Mouse (Mus musculus) limb, embryonic 13.5 days (tissue): ENCODE measurements around the gene Fancg. TPM values are rescaled to one million over a fixed set of nuclear protein-coding genes. Genes with fewer than 3 reads are reported as not detected.
"Not testable (repeated sequence)": the region's sequence is repeated elsewhere in the genome, so short reads cannot be mapped to it uniquely, and the experiment has no call there.

Experiments
- ATAC-seq: fragments of 200-750 bp; cut with Nextera tagmentation; 2 replicates; pipeline ENCODE4 v1.8.0; 2017; ENCODE audit warnings: low read depth, moderate number of reproducible peaks, moderate TSS enrichment; ENCODE audit not compliant: low FRiP score
- H3K27ac ChIP-seq: fragments of 300-500 bp; sonication (generic); 2 replicates; pipeline ENCODE4 v1.5.1; 2015; ENCODE audit warnings: inconsistent platforms, mild to moderate bottlenecking, moderate library complexity
- H3K27me3 ChIP-seq: fragments of 300-500 bp; sonication (generic); 2 replicates; pipeline ENCODE4 v1.6.1; 2015; ENCODE audit warnings: mild to moderate bottlenecking, inconsistent platforms
- H3K36me3 ChIP-seq: fragments of 300-500 bp; sonication (generic); 2 replicates; pipeline ENCODE4 v1.6.1; 2015; ENCODE audit warnings: inconsistent platforms, mild to moderate bottlenecking, moderate library complexity
- H3K4me1 ChIP-seq: fragments of 300-500 bp; sonication (generic); 2 replicates; pipeline ENCODE4 v1.6.1; 2015; ENCODE audit warnings: inconsistent platforms
- H3K4me2 ChIP-seq: fragments of 300-500 bp; sonication (generic); replicated peaks from 2 replicates; pipeline ENCODE4 v1.6.1; 2015; ENCODE audit warnings: inconsistent platforms, mild to moderate bottlenecking, moderate library complexity
- H3K4me3 ChIP-seq: fragments of 300-500 bp; sonication (generic); 2 replicates; pipeline ENCODE4 v1.5.1; 2015; ENCODE audit warnings: moderate library complexity, mild to moderate bottlenecking, inconsistent platforms
- H3K9ac ChIP-seq: fragments of 300-500 bp; sonication (generic); 2 replicates; pipeline ENCODE4 v1.6.1; 2015; ENCODE audit warnings: mild to moderate bottlenecking, inconsistent platforms
- H3K9me3 ChIP-seq: fragments of 300-500 bp; sonication (generic); 2 replicates; pipeline ENCODE4 v1.6.1; 2016; ENCODE audit warnings: inconsistent platforms
- WGBS: fragments of 180-500 bp; shearing (Covaris S2); methylation state at CpG from one replicate; pipeline ENCODE4 v1.1.7; 2015; 5-methylcytosine and 5-hydroxymethylcytosine counted together
- polyA plus RNA-seq: library from polyadenylated mRNA; unstranded; fragments of >200 nt; fragmentation: Nextera tagmentation; extraction: Ambion mirVana; gene quantifications from 2 replicates; pipeline ENCODE4 v1.2.1, GENCODE M21; 2015

Fancg gene
- polyA plus RNA-seq, 1 experiment from 2014 or later = 19.5 TPM

DNA sequence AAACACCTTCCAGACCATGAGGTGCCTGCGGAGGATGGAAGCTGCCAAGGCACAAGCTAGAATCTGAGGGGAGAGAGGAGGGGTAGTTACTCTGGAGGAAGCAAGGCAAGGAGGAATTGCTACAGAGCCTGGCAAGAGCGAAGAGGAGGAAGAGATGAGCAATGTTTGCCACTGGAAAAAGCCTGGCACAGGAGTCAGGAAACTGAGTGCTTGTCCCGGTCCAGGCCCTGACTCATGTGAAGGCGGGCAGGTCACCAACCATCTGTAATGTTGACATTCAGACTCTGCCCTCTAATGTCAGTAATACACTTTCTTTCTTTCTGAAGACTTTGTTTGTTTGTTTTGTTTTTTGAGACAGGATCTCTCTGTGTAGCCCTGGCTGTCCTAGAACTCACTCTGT lies 7.8 kb upstream of the Fancg start:
- no peak for ATAC-seq
- H3K27me3 ChIP-seq = no peaks in the 10 kb centered on the region
- H3K4me1 ChIP-seq = no peaks in the 10 kb centered on the region
- no peak overlapping the region for H3K4me2 ChIP-seq
- peaks cover 65% of the 10 kb centered on the region for H3K36me3 ChIP-seq
- H3K9ac ChIP-seq = no peak overlapping the region
- H3K4me3 ChIP-seq = no peak overlapping the region
- WGBS = 88% methylated on average over 4 of the region's 4 CpGs
- H3K9me3 ChIP-seq = no peaks in the 10 kb centered on the region
- H3K27ac ChIP-seq = no peak overlapping the region

DNA sequence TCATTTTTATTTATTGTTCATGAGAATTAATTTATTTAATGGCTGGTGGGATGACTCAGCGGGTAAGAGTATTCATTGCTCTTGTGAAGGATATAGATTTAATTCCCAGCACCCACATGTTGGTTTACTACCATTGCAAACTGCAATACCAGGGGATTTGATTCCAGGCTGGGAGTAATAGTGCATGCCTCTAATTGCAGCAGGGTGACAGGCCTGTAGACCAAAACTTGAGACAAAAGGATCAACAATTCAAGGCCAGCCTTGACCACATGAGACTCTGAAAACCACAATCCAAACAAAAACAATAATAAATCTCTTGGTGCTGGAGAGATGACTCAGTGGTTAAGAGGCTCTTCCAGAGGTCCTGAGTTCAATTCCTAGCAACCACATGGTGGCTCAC lies 1.8 kb upstream of the Fancg start:
- H3K4me1 ChIP-seq = peaks cover 14% of the 10 kb centered on the region; the same call in 1 of the 2 replicates
- H3K9me3 ChIP-seq = no peaks in the 10 kb centered on the region
- no peak overlapping the region for H3K9ac ChIP-seq
- no peak overlapping the region for H3K4me3 ChIP-seq
- H3K36me3 ChIP-seq = peaks cover 5% of the 10 kb centered on the region
- ATAC-seq = no peak
- no peaks in the 10 kb centered on the region for H3K27me3 ChIP-seq
- 96% methylated on average over 1 of the region's 1 CpGs for WGBS
- no peak overlapping the region for H3K27ac ChIP-seq
- no peak overlapping the region for H3K4me2 ChIP-seq

DNA sequence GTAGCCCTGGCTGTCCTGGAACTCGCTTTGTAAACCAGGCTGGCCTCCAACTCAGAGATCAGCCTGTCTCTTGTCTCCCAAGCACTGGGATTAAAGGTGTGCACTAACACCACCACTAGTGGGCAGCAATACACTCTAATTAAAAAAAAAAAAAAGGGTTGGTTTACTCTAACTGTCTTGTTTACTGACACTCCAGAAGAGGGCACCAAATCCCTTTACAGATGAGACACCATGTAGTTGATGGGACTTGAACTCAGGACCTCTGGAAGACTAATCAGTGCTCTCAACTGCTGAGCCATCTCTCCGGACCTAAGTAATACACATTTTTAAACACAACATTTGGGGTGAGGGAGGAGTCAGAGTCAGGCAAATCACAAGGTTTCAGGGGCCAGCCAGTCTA lies 4.5 kb downstream of the Fancg start:
- Histone ChIP-seq H3K4me3 (no peak overlapping the region), H3K4me1 (peaks cover 14% of the 10 kb centered on the region; the same call in 1 of the 2 replicates), H3K27ac (no peak overlapping the region), H3K9me3 (no peaks in the 10 kb centered on the region), H3K9ac (no peak overlapping the region), H3K36me3 (peaks cover 15% of the 10 kb centered on the region), H3K4me2 (no peak overlapping the region), H3K27me3 (no peaks in the 10 kb centered on the region)
- 61% methylated on average over 2 of the region's 2 CpGs for WGBS
- no peak for ATAC-seq

DNA sequence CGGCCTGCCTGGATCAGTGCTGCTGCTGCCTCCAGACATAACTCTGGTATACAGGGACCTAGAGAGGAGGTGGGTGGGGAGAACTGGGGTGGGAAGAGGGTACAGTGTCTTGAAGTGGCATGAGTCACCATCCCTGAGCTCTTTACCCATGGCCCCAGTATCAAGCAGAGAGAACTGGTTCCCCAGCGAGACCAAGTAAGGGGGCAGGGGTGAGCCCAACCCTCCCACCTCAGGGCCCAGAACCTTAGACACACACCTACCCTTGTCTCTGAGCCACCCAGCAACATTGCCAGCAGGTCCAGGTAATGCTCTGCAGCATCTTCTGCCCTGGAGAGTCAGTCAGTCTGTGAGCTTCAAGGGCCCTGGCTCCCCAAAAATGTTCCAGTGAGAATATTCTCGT lies 5.4 kb downstream of the Fancg start:
- no peak overlapping the region for H3K27ac ChIP-seq
- H3K4me3 ChIP-seq = no peak overlapping the region
- H3K4me1 ChIP-seq = peaks cover 14% of the 10 kb centered on the region; the same call in 1 of the 2 replicates
- H3K27me3 ChIP-seq = no peaks in the 10 kb centered on the region
- 85% methylated on average over 3 of the region's 3 CpGs for WGBS
- no peak overlapping the region for H3K9ac ChIP-seq
- H3K4me2 ChIP-seq = no peak overlapping the region
- no peak for ATAC-seq
- H3K9me3 ChIP-seq = no peaks in the 10 kb centered on the region
- peaks cover 15% of the 10 kb centered on the region for H3K36me3 ChIP-seq

DNA sequence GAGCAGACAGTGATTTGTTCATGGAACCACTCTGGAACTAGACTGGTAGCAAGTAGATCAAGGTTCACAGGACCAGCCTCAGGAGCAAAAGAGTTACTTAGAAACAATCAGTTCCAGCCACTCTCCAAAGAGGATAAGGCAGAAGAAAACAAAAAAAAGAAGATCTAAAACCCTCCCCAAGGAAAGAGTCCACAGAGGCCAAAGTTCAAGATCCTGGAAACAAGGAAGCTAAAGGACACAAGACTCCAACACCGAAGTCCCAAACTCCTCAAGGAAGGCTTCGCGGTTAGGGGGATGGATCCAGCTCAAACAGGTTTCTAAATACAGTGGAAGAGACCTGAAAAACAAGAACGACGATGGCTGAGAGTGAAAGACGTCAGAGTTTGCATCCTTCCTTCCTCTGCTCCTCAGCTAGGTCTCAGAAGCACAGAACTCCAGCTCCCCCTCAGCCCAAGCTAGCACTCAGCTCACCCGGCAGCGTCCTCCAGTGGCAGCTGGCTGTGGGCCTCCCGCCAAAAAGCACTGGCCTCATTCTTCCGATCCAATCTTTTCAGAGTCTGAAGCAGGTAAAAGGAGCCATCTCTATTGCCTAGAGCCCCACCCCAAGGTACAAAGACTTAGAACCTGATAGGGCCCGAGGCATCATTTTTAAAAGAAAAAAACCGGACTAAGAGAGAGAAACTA lies 7.4 kb downstream of the Fancg start:
- ATAC-seq = no peak
- Histone ChIP-seq H3K27ac (no peak overlapping the region), H3K27me3 (no peaks in the 10 kb centered on the region), H3K4me3 (no peak overlapping the region), H3K36me3 (peaks cover 15% of the 10 kb centered on the region), H3K9ac (no peak overlapping the region), H3K4me2 (no peak overlapping the region), H3K4me1 (peaks cover 13% of the 10 kb centered on the region), H3K9me3 (no peaks in the 10 kb centered on the region)
- WGBS = 79% methylated on average over 12 of the region's 12 CpGs

DNA sequence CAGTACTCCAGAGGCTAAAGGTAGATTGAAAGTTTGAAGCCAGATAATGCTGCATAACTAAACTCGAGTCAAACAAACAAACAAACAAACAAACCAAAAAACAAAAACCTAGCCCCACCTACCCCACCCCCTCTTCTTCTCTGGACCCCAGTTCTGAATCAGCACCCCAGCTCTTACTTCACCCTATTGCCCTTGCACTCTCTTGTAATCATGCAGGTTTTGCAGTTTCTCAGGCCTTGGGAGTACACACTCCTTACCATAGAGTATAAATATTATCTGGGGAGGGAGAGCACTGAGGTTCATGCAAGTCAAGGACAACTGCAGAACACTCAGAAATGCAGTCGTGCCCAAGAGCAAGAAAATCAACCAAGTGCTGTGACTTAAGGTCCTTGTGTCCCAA lies 9.0 kb downstream of the Fancg start:
- H3K9me3 ChIP-seq = no peaks in the 10 kb centered on the region
- 87% methylated on average over 2 of the region's 2 CpGs for WGBS
- H3K9ac ChIP-seq = no peak overlapping the region
- no peak overlapping the region for H3K4me3 ChIP-seq
- H3K4me1 ChIP-seq = peaks cover 23% of the 10 kb centered on the region
- peak overlapping the region; percentile 84; the same call in 1 of the 2 replicates for H3K27ac ChIP-seq
- no peaks in the 10 kb centered on the region for H3K27me3 ChIP-seq
- peaks cover 18% of the 10 kb centered on the region; the same call in 1 of the 2 replicates for H3K36me3 ChIP-seq
- H3K4me2 ChIP-seq = no peak overlapping the region
- no peak for ATAC-seq

DNA sequence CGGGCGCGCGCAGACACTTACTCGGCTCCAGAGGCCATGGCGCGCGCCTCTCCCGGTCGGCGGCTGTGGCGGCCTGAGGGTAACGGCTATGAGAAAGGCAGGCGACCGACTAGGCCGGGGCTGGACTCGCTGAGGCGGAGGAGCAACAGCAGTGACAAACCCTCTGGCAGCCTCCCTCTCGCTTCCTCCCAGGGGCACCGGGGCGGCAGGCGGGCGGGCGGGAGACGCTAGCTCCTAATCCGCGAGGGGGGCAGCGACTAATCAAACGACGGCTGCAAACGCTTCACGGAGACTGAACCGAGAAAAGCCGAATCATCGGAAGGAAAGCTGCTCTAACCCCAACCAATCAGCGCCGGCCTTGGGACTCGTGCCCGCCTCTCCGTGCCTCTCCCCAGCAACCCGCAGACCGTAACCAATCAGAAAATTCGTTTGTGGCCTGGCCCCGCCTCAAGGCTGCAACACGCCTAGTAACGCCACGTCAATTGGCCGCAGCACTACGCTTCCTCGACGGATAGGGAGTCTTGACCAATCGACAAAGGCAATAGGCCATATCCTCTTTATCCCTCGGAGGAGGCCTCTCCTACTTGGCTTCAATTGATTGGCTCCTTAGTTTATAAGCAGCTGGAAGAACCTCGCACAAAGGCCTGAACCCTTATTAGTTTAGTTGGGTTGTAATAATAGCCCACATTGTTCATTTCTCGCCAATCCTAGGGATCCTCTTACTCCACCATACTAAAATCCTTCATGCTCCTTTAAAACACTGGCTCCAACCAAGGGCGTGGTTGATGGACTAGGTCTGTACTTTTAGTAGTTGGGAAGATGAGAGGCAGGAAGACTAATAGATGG lies 9.9 kb downstream of the Fancg start, which contains the start of gene Vcp:
Vcp (minus strand) TSS at position 367 of the 846 bp plus-strand sequence.
- peak; percentile 99 for ATAC-seq
- Histone ChIP-seq H3K4me1 (peaks cover 23% of the 10 kb centered on the region), H3K4me2 (peak within 1 kb of the TSS; percentile 92), H3K4me3 (peak within 1 kb of the TSS; percentile 97), H3K27ac (peak within 1 kb of the TSS; percentile 99), H3K9ac (peak within 1 kb of the TSS; percentile 98), H3K36me3 (peaks cover 27% of the 10 kb centered on the region)
- H3K27me3 ChIP-seq, H3K9me3 ChIP-seq: not testable (repeated sequence)
- under 1% methylated on average over 50 of the region's 56 CpGs for WGBS

DNA sequence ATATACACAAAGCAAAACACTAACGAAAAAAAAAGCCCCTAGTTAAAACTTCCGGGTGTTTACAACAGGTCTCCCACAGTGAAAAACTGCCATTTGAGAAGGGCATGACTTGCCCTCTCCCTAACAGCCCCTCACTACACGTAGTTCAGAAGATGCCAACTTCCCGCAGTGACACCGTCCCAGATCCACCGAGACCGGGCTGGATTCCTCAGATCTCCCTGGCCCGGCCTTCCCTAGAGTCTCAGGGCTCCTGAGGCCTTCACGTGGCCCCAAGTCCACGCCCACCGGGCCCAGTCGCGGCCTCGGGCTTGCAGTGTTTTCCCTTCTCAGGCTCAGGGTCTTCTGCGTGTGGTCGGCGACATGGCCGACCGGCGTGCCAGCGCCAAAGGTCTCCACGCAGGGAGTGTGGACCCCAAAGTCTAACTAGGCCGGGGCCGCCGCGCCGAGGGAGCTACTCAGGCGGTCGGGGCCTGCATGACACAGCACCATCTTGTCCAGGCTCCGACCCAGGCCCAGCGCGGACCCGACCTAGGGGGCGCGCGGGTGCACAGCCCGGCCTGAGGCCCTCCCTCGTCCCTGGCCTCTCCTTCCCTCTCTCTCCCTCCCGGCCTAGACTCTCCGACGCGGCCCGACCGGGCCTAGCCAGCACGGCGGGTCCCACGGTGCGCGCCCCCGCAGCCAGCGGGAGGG lies 10.7 kb downstream of the Fancg start:
- Histone ChIP-seq H3K9ac (peak overlapping the region; percentile 98), H3K36me3 (peaks cover 35% of the 10 kb centered on the region), H3K9me3 (no peaks in the 10 kb centered on the region), H3K4me1 (peaks cover 23% of the 10 kb centered on the region), H3K4me3 (peak overlapping the region; percentile 97), H3K4me2 (peak overlapping the region; percentile 92), H3K27ac (peak overlapping the region; percentile 99), H3K27me3 (no peaks in the 10 kb centered on the region)
- peak; percentile 79 for ATAC-seq
- under 1% methylated on average over 42 of the region's 51 CpGs for WGBS

DNA sequence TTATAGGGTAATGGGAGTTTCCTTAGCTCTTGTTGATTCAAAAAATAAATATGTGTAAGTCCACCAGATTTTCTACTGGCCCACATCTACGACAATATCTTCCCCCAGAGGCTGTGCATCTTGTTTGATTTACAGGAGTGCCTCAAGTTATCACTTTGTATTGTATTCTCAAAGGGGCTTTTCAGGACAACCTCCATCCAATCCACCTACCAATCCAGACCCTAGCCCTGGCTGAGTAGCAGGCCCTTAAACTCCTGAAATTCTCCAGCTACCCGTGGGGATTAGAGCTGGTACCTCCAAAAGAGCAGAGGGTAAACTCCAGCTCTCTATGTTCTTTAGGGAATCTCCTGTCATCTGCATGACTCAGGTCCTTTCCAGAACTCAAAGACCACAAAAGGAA lies 12.3 kb downstream of the Fancg start:
- Histone ChIP-seq H3K4me3 (peak overlapping the region; percentile 97), H3K9ac (0 out of 2 replicates have a peak overlapping the region, but pooled peaks have one; percentile 43), H3K4me1 (peaks cover 23% of the 10 kb centered on the region), H3K27ac (no peak overlapping the region), H3K9me3 (no peaks in the 10 kb centered on the region), H3K36me3 (peaks cover 44% of the 10 kb centered on the region), H3K27me3 (no peaks in the 10 kb centered on the region), H3K4me2 (peak overlapping the region; percentile 92)
- no peak for ATAC-seq
- WGBS = 75% methylated on average over 2 of the region's 2 CpGs

DNA sequence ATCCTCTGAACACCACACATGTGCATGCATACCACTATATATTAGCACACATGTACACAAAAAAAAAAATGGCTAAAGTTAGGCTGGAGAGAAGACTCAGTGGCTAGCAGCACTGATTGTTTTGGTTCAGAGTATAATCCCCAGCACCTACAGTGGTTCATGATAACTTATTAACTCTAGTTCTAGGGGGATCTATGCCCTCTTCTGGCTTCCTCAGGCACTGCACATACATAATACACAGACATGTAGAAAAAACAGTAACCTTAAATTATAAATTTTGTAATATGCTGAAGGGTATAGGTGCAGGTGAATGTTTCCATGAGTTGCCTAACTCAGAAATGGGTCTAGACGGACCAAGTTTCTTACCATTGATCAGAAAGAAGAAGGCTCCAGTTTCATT lies 22.0 kb downstream of the Fancg start:
- no peak for ATAC-seq
- Histone ChIP-seq H3K9ac (no peak overlapping the region), H3K4me1 (no peaks in the 10 kb centered on the region), H3K4me2 (no peak overlapping the region), H3K4me3 (no peak overlapping the region), H3K9me3 (no peaks in the 10 kb centered on the region), H3K27ac (no peak overlapping the region), H3K27me3 (no peaks in the 10 kb centered on the region), H3K36me3 (peaks cover 97% of the 10 kb centered on the region)
- WGBS = 77% methylated on average over 1 of the region's 1 CpGs

DNA sequence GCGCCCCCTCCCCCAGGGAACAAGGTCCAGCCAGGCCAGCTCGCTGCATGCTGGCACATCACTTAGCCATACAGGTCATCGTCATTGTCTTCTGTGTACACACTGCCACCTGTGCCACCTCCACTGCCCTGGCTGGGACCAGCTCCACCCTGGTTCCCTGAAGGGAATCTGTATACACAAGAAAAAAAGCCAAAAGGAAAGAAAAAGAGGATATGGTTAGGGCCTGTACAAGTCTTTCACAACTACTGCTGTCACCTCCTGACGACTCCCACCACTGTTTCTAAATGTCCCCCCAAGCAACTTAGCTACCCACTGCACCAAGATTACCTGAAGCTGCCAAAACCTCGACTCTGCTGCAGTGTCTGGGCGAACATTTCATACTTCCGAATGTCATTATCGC lies 29.8 kb downstream of the Fancg start:
- not testable (repeated sequence) for H3K4me1 ChIP-seq, H3K4me3 ChIP-seq, ATAC-seq, H3K27me3 ChIP-seq, H3K27ac ChIP-seq, H3K4me2 ChIP-seq, H3K9ac ChIP-seq, H3K9me3 ChIP-seq
- peaks cover 75% of the 10 kb centered on the region for H3K36me3 ChIP-seq
- WGBS = 96% methylated on average over 8 of the region's 8 CpGs

DNA sequence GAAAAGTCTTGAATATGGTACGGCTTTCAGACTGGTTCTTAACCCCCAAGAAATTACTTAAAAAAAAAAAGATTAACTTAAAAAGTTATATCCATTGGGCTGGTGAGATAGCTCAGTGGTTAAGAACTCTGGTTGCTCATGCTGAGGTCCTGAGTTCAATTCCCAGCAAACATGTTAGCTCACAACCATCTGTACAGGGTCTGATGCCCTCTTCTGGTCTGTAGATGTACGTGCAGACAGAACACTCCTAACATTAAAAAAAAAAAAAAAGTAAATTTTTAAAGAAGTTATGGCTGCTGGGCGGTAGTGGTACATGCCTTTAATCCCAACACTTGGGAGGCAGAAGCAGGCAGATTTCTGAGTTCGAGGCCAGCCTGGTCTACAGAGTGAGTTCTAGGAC lies 32.2 kb downstream of the Fancg start:
- 91% methylated on average over 4 of the region's 4 CpGs for WGBS
- no peak overlapping the region for H3K27ac ChIP-seq
- H3K9me3 ChIP-seq = no peaks in the 10 kb centered on the region
- H3K4me2 ChIP-seq = no peak overlapping the region
- ATAC-seq = no peak
- H3K9ac ChIP-seq = no peak overlapping the region
- H3K36me3 ChIP-seq = peaks cover 55% of the 10 kb centered on the region
- H3K27me3 ChIP-seq = no peaks in the 10 kb centered on the region
- no peak overlapping the region for H3K4me3 ChIP-seq
- no peaks in the 10 kb centered on the region for H3K4me1 ChIP-seq
